Mouse (Mus musculus) hindbrain, embryonic 12.5 days (tissue): ENCODE measurements around the gene Gm28553. TPM values are rescaled to one million over a fixed set of nuclear protein-coding genes. Genes with fewer than 3 reads are reported as not detected.
"Not testable (repeated sequence)": the region's sequence is repeated elsewhere in the genome, so short reads cannot be mapped to it uniquely, and the experiment has no call there.

Experiments used
- ATAC-seq: fragments of 200-750 bp; cut with Nextera tagmentation; 2 replicates; pipeline ENCODE4 v1.8.0; 2017; ENCODE audit warnings: moderate TSS enrichment; ENCODE audit not compliant: low FRiP score
- H3K27ac ChIP-seq: fragments of 300-500 bp; sonication (generic); 2 replicates; pipeline ENCODE4 v1.5.1; 2016; ENCODE audit warnings: mild to moderate bottlenecking
- H3K27me3 ChIP-seq: fragments of 300-500 bp; sonication (generic); 2 replicates; pipeline ENCODE4 v1.6.1; 2016; ENCODE audit warnings: mild to moderate bottlenecking
- H3K36me3 ChIP-seq: fragments of 300-500 bp; sonication (generic); 2 replicates; pipeline ENCODE4 v1.6.1; 2016; ENCODE audit warnings: mild to moderate bottlenecking
- H3K4me1 ChIP-seq: fragments of 300-500 bp; sonication (generic); 2 replicates; pipeline ENCODE4 v1.6.1; 2016
- H3K4me2 ChIP-seq: fragments of 300-500 bp; sonication (generic); replicated peaks from 2 replicates; pipeline ENCODE4 v1.6.1; 2016; ENCODE audit warnings: mild to moderate bottlenecking
- H3K4me3 ChIP-seq: fragments of 300-500 bp; sonication (generic); 2 replicates; pipeline ENCODE4 v1.5.1; 2016; ENCODE audit warnings: mild to moderate bottlenecking
- H3K9ac ChIP-seq: fragments of 300-500 bp; sonication (generic); 2 replicates; pipeline ENCODE4 v1.6.1; 2016; ENCODE audit warnings: mild to moderate bottlenecking, moderate library complexity
- H3K9me3 ChIP-seq: fragments of 300-500 bp; sonication (generic); replicated peaks from 2 replicates; pipeline ENCODE4 v1.6.1; 2016; ENCODE audit warnings: mild to moderate bottlenecking
- WGBS: fragments of 180-500 bp; shearing (Covaris S2); methylation state at CpG from one replicate; pipeline ENCODE4 v1.1.7; 2016; 5-methylcytosine and 5-hydroxymethylcytosine counted together
- polyA plus RNA-seq: library from polyadenylated mRNA; unstranded; fragments of >200 nt; fragmentation: Nextera tagmentation; extraction: Ambion mirVana; gene quantifications from 2 replicates; pipeline ENCODE4 v1.2.1, GENCODE M21; 2016

The Gm28553 gene
- polyA plus RNA-seq: not detected in 2 replicates

DNA sequence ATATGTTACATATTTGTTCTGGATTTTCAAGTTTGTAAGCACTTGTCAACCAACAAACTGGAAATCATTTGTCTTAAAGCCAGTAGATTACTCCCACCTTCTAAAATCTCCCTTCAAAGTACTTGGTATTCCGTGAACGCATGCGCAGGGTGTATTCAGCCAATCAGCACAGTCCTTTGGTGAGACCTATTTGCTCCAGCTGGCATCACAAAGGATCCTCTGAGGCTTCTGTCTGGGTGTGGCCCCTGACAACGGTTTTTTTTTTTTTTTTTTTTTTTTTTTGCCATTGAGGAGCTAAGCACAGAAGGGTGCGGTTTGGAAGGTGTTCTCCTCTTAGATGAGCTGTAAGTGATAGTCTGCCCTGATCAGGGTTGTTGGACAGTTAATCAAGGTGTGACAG, at the start of gene Gm28553:
TSS of gene Gm28553 (plus strand) at position 301 of the 400 bp plus-strand sequence.
- ATAC-seq, H3K4me2 ChIP-seq, H3K4me1 ChIP-seq, H3K9me3 ChIP-seq, H3K36me3 ChIP-seq, H3K9ac ChIP-seq, H3K4me3 ChIP-seq, H3K27ac ChIP-seq, H3K27me3 ChIP-seq: not testable (repeated sequence)
- WGBS: no CpG with 5 or more reads among the region's 5 CpGs
